Mouse (Mus musculus): ENCODE results near the gene Prox1.

Gene Prox1

GRCm38 (mm10) chr1:190143593-190143992 is 26.9 kb downstream of the Prox1 start:
- no peak for DNase-seq (ENCODE audit: low spot score in 2 of 2)

- no peak for DNase-seq (ENCODE audit: low spot score in 2 of 2)
Measured at GRCm38 (mm10) chr1:190142584-190142983, 27.9 kb downstream of the Prox1 start.

GRCm38 (mm10) chr1:190140519-190140918 is 30.0 kb downstream of the Prox1 start:
- DNase-seq (ENCODE audit: low spot score in 2 of 2), result no peak

- DNase-seq (ENCODE audit: low spot score in 2 of 2), result no peak
Measured at GRCm38 (mm10) chr1:190139711-190140405, 30.7 kb downstream of the Prox1 start.

- DNase-seq (ENCODE audit: low spot score in 2 of 2), result no peak
Measured at GRCm38 (mm10) chr1:190137943-190138342, 32.6 kb downstream of the Prox1 start.

GRCm38 (mm10) chr1:190132897-190133296 is 37.6 kb downstream of the Prox1 start:
- DNase-seq (ENCODE audit: low spot score in 2 of 2), result no peak

GRCm38 (mm10) chr1:190130888-190131287 is 39.6 kb downstream of the Prox1 start:
- DNase-seq (ENCODE audit: low spot score in 2 of 2), result no peak

- no peak for DNase-seq (ENCODE audit: low spot score in 2 of 2)
Measured at GRCm38 (mm10) chr1:190129553-190129952, 41.0 kb downstream of the Prox1 start.

GRCm38 (mm10) chr1:190128674-190129322 is 41.7 kb downstream of the Prox1 start:
- DNase-seq (ENCODE audit: low spot score in 2 of 2), result no peak

GRCm38 (mm10) chr1:190127878-190128277 is 42.6 kb downstream of the Prox1 start:
- no peak for DNase-seq (ENCODE audit: low spot score in 2 of 2)

- no peak for DNase-seq (ENCODE audit: low spot score in 2 of 2)
Measured at GRCm38 (mm10) chr1:190127163-190127795, 43.2 kb downstream of the Prox1 start.

GRCm38 (mm10) chr1:190124961-190125739 is 45.4 kb downstream of the Prox1 start:
- DNase-seq (ENCODE audit: low spot score in 2 of 2), result no peak

- no peak for DNase-seq (ENCODE audit: low spot score in 2 of 2)
Measured at GRCm38 (mm10) chr1:190123404-190123803, 47.1 kb downstream of the Prox1 start.

- DNase-seq (ENCODE audit: low spot score in 2 of 2), result no peak
Measured at GRCm38 (mm10) chr1:190115985-190116384, 54.5 kb downstream of the Prox1 start.

- no peak for DNase-seq (ENCODE audit: low spot score in 2 of 2)
Measured at GRCm38 (mm10) chr1:190111741-190112140, 58.8 kb downstream of the Prox1 start.

- no peak for DNase-seq (ENCODE audit: low spot score in 2 of 2)
Measured at GRCm38 (mm10) chr1:190107587-190107986, 62.9 kb downstream of the Prox1 start.

- no peak for DNase-seq (ENCODE audit: low spot score in 2 of 2)
Measured at GRCm38 (mm10) chr1:190106674-190107420, 63.7 kb downstream of the Prox1 start.

GRCm38 (mm10) chr1:190106060-190106459 is 64.5 kb downstream of the Prox1 start:
- no peak for DNase-seq (ENCODE audit: low spot score in 2 of 2)

GRCm38 (mm10) chr1:190093326-190093725 is 77.2 kb downstream of the Prox1 start:
- DNase-seq (ENCODE audit: low spot score in 2 of 2), result no peak

GRCm38 (mm10) chr1:190092076-190092475 is 78.4 kb downstream of the Prox1 start:
- DNase-seq (ENCODE audit: low spot score in 2 of 2), result no peak

GRCm38 (mm10) chr1:190088929-190089328 is 81.6 kb downstream of the Prox1 start:
- no peak for DNase-seq (ENCODE audit: low spot score in 2 of 2)

All from spleen, postnatal 10 days (tissue).